Mouse (Mus musculus): ENCODE results near the gene Il27. TPM values are rescaled to one million over a fixed set of nuclear protein-coding genes. Genes with fewer than 3 reads are reported as not detected.
A peak's percentile ranks its signal among the peaks of the same experiment; 100 is the strongest.

Gene Il27
- polyA plus RNA-seq, 1 experiment from 2014 or later: not detected

- Histone ChIP-seq H3K9me3 (ENCODE audit: control insufficient read depth, low read length) (no peaks in the 10 kb centered on the region), H3K4me3 (ENCODE audit: low read depth, low read length) (no peak overlapping the region), H3K27ac (replicated peaks; ENCODE audit: low read depth, low read length) (no peak overlapping the region), H3K36me3 (ENCODE audit: control insufficient read depth, insufficient read depth, low read length) (no peaks in the 10 kb centered on the region), H3K4me1 (ENCODE audit: control insufficient read depth, insufficient read depth, low read length) (peaks cover 10% of the 10 kb centered on the region; the same call in 1 of the 2 replicates), H3K9ac (ENCODE audit: low read length) (no peak overlapping the region), H3K27me3 (ENCODE audit: control insufficient read depth, insufficient read depth, low read length) (no peaks in the 10 kb centered on the region), H3K4me2 (ENCODE audit: low read depth, severe bottlenecking) (no peak overlapping the region)
- WGBS: 33% methylated on average over 3 of the region's 3 CpGs
- DNase-seq (ENCODE audit: low spot score): no peak
- ATAC-seq (ENCODE audit: insufficient number of reproducible peaks, low FRiP score, low TSS enrichment, low read depth): no peak
Measured at GRCm38 (mm10) chr7:126629915-126630314, 35.2 kb upstream of the Il27 start.

- H3K27ac ChIP-seq (replicated peaks; ENCODE audit: low read depth, low read length): peak overlapping the region; percentile 42; the same call in 1 of the 2 replicates
- H3K9me3 ChIP-seq (ENCODE audit: control insufficient read depth, low read length): no peaks in the 10 kb centered on the region
- no peaks in the 10 kb centered on the region for H3K27me3 ChIP-seq (ENCODE audit: control insufficient read depth, insufficient read depth, low read length)
- no peak overlapping the region for H3K9ac ChIP-seq (ENCODE audit: low read length)
- no peak overlapping the region for H3K4me3 ChIP-seq (ENCODE audit: low read depth, low read length)
- no peaks in the 10 kb centered on the region for H3K36me3 ChIP-seq (ENCODE audit: control insufficient read depth, insufficient read depth, low read length)
- 53% methylated on average over 6 of the region's 6 CpGs for WGBS
- H3K4me2 ChIP-seq (ENCODE audit: low read depth, severe bottlenecking): no peak overlapping the region
- H3K4me1 ChIP-seq (ENCODE audit: control insufficient read depth, insufficient read depth, low read length): 0 out of 2 replicates have a peak, but pooled peaks cover 5% of the 10 kb centered on the region
- DNase-seq (ENCODE audit: low spot score): no peak
- ATAC-seq (ENCODE audit: insufficient number of reproducible peaks, low FRiP score, low TSS enrichment, low read depth): no peak
Measured at GRCm38 (mm10) chr7:126628111-126628510, 33.4 kb upstream of the Il27 start.

- Histone ChIP-seq H3K4me2 (ENCODE audit: low read depth, severe bottlenecking) (no peak overlapping the region), H3K9me3 (ENCODE audit: control insufficient read depth, low read length) (no peaks in the 10 kb centered on the region), H3K27ac (replicated peaks; ENCODE audit: low read depth, low read length) (no peak overlapping the region), H3K4me3 (ENCODE audit: low read depth, low read length) (no peak overlapping the region), H3K27me3 (ENCODE audit: control insufficient read depth, insufficient read depth, low read length) (no peaks in the 10 kb centered on the region), H3K4me1 (ENCODE audit: control insufficient read depth, insufficient read depth, low read length) (0 out of 2 replicates have a peak, but pooled peaks cover 2% of the 10 kb centered on the region), H3K9ac (ENCODE audit: low read length) (no peak overlapping the region), H3K36me3 (ENCODE audit: control insufficient read depth, insufficient read depth, low read length) (no peaks in the 10 kb centered on the region)
- ATAC-seq (ENCODE audit: insufficient number of reproducible peaks, low FRiP score, low TSS enrichment, low read depth) (no peak), DNase-seq (ENCODE audit: low spot score) (no peak)
- 84% methylated on average over 3 of the region's 3 CpGs for WGBS
Measured at GRCm38 (mm10) chr7:126625807-126626600, 31.3 kb upstream of the Il27 start.

- Histone ChIP-seq H3K4me2 (ENCODE audit: low read depth, severe bottlenecking) (no peak overlapping the region), H3K9ac (ENCODE audit: low read length) (no peak overlapping the region), H3K9me3 (ENCODE audit: control insufficient read depth, low read length) (no peaks in the 10 kb centered on the region), H3K4me1 (ENCODE audit: control insufficient read depth, insufficient read depth, low read length) (0 out of 2 replicates have a peak, but pooled peaks cover 2% of the 10 kb centered on the region), H3K27me3 (ENCODE audit: control insufficient read depth, insufficient read depth, low read length) (no peaks in the 10 kb centered on the region), H3K4me3 (ENCODE audit: low read depth, low read length) (no peak overlapping the region), H3K27ac (replicated peaks; ENCODE audit: low read depth, low read length) (no peak overlapping the region), H3K36me3 (ENCODE audit: control insufficient read depth, insufficient read depth, low read length) (no peaks in the 10 kb centered on the region)
- 62% methylated on average over 6 of the region's 6 CpGs for WGBS
- ATAC-seq (ENCODE audit: insufficient number of reproducible peaks, low FRiP score, low TSS enrichment, low read depth) (no peak), DNase-seq (ENCODE audit: low spot score) (no peak)
Measured at GRCm38 (mm10) chr7:126625369-126625768, 30.6 kb upstream of the Il27 start.

GRCm38 (mm10) chr7:126624774-126625173, 30.0 kb upstream of the Il27 start:
- ATAC-seq (ENCODE audit: insufficient number of reproducible peaks, low FRiP score, low TSS enrichment, low read depth): no peak
- H3K4me2 ChIP-seq (ENCODE audit: low read depth, severe bottlenecking): no peak overlapping the region

GRCm38 (mm10) chr7:126623381-126623780, 28.6 kb upstream of the Il27 start:
- 81% methylated on average over 1 of the region's 1 CpGs for WGBS

More at GRCm38 (mm10) chr7:126624774-126625173, 30.0 kb upstream of the Il27 start:
- no peak for DNase-seq (ENCODE audit: low spot score)
- H3K36me3 ChIP-seq (ENCODE audit: control insufficient read depth, insufficient read depth, low read length): no peaks in the 10 kb centered on the region
- no peaks in the 10 kb centered on the region for H3K9me3 ChIP-seq (ENCODE audit: control insufficient read depth, low read length)
- no peak overlapping the region for H3K27ac ChIP-seq (replicated peaks; ENCODE audit: low read depth, low read length)
- no peak overlapping the region for H3K9ac ChIP-seq (ENCODE audit: low read length)
- 0 out of 2 replicates have a peak, but pooled peaks cover 2% of the 10 kb centered on the region for H3K4me1 ChIP-seq (ENCODE audit: control insufficient read depth, insufficient read depth, low read length)
- WGBS: 61% methylated on average over 16 of the region's 16 CpGs
- H3K4me3 ChIP-seq (ENCODE audit: low read depth, low read length): no peak overlapping the region
- H3K27me3 ChIP-seq (ENCODE audit: control insufficient read depth, insufficient read depth, low read length): no peaks in the 10 kb centered on the region

GRCm38 (mm10) chr7:126621452-126622359, 27.0 kb upstream of the Il27 start:
- ATAC-seq (ENCODE audit: insufficient number of reproducible peaks, low FRiP score, low TSS enrichment, low read depth): no peak
- Histone ChIP-seq H3K4me1 (ENCODE audit: control insufficient read depth, insufficient read depth, low read length) (no peaks in the 10 kb centered on the region), H3K4me3 (ENCODE audit: low read depth, low read length) (no peak overlapping the region), H3K27ac (replicated peaks; ENCODE audit: low read depth, low read length) (no peak overlapping the region), H3K9me3 (ENCODE audit: control insufficient read depth, low read length) (no peaks in the 10 kb centered on the region), H3K36me3 (ENCODE audit: control insufficient read depth, insufficient read depth, low read length) (no peaks in the 10 kb centered on the region), H3K9ac (ENCODE audit: low read length) (no peak overlapping the region), H3K27me3 (ENCODE audit: control insufficient read depth, insufficient read depth, low read length) (no peaks in the 10 kb centered on the region), H3K4me2 (ENCODE audit: low read depth, severe bottlenecking) (no peak overlapping the region)
- 83% methylated on average over 9 of the region's 9 CpGs for WGBS
- no peak for DNase-seq (ENCODE audit: low spot score)

More at GRCm38 (mm10) chr7:126623381-126623780, 28.6 kb upstream of the Il27 start:
- Histone ChIP-seq H3K9ac (ENCODE audit: low read length) (no peak overlapping the region), H3K9me3 (ENCODE audit: control insufficient read depth, low read length) (no peaks in the 10 kb centered on the region), H3K4me2 (ENCODE audit: low read depth, severe bottlenecking) (no peak overlapping the region), H3K36me3 (ENCODE audit: control insufficient read depth, insufficient read depth, low read length) (no peaks in the 10 kb centered on the region), H3K27me3 (ENCODE audit: control insufficient read depth, insufficient read depth, low read length) (no peaks in the 10 kb centered on the region), H3K27ac (replicated peaks; ENCODE audit: low read depth, low read length) (no peak overlapping the region), H3K4me3 (ENCODE audit: low read depth, low read length) (no peak overlapping the region), H3K4me1 (ENCODE audit: control insufficient read depth, insufficient read depth, low read length) (0 out of 2 replicates have a peak, but pooled peaks cover under 1% of the 10 kb centered on the region)
- ATAC-seq (ENCODE audit: insufficient number of reproducible peaks, low FRiP score, low TSS enrichment, low read depth): no peak
- DNase-seq (ENCODE audit: low spot score): no peak

- Histone ChIP-seq H3K9me3 (ENCODE audit: control insufficient read depth, low read length) (no peaks in the 10 kb centered on the region), H3K27me3 (ENCODE audit: control insufficient read depth, insufficient read depth, low read length) (no peaks in the 10 kb centered on the region), H3K27ac (replicated peaks; ENCODE audit: low read depth, low read length) (no peak overlapping the region), H3K4me1 (ENCODE audit: control insufficient read depth, insufficient read depth, low read length) (no peaks in the 10 kb centered on the region), H3K9ac (ENCODE audit: low read length) (no peak overlapping the region), H3K36me3 (ENCODE audit: control insufficient read depth, insufficient read depth, low read length) (no peaks in the 10 kb centered on the region), H3K4me3 (ENCODE audit: low read depth, low read length) (no peak overlapping the region), H3K4me2 (ENCODE audit: low read depth, severe bottlenecking) (no peak overlapping the region)
- DNase-seq (ENCODE audit: low spot score): no peak
- 82% methylated on average over 10 of the region's 10 CpGs for WGBS
- ATAC-seq (ENCODE audit: insufficient number of reproducible peaks, low FRiP score, low TSS enrichment, low read depth): no peak
Measured at GRCm38 (mm10) chr7:126619559-126620275, 25.0 kb upstream of the Il27 start.

Data from limb, embryonic 11.5 days (tissue).